Mouse (Mus musculus) MN1 (cell line): ENCODE measurements at regions not wholly inside any gene's neighbourhood (a gene's known extent, or its start where the extent isn't known, plus 50 kb on each side); places are given as distances from the start of the nearest gene placed in this dataset.
A peak's percentile ranks its signal among the peaks of the same experiment; 100 is the strongest.

Experiments
- DNase-seq: peaks from one replicate; pipeline ENCODE4 v3.0.0-alpha.2; 2016; ENCODE audit warnings: low spot score

DNA sequence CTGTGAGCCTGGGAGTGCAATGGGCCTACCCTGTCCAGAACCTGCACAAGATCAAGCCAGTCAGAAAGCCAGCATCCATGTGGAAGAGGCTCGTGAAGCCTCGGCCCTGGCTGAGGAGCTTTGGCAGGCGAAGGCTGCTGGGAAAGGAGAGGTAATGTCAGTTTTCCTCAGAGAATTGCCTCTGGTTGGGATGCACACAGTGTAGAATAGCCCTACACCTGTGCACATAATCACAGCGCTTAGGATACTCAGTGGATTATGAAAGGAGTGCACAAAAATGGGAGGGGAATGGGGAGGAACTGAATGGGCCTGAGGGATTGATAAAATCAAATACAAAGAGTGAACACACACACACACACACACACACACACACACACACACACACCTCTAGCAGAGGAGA, 319.9 kb upstream of the Sphkap start:
- DNase-seq = no peak

GRCm38 (mm10) chr1:83727215-83727614, 319.2 kb upstream of the Sphkap start:
- peak; percentile 14 for DNase-seq

DNA sequence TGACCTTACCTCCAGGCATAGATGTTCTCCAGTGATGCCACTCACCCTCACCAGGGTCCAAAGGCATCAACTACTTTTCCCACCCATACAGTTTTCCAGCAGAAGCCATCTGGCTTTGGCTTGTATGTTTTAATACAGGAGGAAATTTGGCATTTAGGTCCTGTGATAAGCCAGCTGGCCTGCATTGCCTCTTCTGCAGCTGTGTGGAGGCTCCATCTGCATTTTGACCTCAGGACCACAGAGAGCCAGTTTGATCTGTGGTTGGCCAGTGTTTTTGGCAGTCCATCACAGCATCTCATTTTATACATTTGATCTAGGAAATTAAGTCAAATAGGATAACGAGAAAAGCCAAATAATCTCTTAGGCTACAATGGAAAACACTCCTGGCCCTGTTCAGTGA, 315.1 kb upstream of the Sphkap start:
- no peak for DNase-seq

GRCm38 (mm10) chr1:83720166-83720565, 312.2 kb upstream of the Sphkap start:
- no peak for DNase-seq

DNA sequence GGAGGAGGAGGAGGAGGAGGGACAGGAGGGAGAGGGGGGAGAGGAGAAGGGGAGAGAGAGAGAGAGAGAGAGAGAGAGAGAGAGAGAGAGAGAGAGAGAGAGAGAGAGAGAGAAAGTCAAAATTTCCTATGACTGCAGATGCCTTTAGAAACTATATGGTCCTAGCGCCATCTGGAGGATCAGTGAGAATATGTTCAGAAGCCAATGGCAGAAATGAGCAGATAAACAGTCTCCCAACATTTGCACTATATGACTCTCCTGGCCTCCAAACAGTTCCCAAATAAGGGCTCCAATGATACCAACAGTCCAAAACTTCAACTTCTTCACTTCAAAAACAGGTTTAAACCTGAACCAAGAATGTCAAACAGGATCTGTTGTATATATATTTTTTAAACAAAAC, 309.1 kb upstream of the Sphkap start:
- no peak for DNase-seq

DNA sequence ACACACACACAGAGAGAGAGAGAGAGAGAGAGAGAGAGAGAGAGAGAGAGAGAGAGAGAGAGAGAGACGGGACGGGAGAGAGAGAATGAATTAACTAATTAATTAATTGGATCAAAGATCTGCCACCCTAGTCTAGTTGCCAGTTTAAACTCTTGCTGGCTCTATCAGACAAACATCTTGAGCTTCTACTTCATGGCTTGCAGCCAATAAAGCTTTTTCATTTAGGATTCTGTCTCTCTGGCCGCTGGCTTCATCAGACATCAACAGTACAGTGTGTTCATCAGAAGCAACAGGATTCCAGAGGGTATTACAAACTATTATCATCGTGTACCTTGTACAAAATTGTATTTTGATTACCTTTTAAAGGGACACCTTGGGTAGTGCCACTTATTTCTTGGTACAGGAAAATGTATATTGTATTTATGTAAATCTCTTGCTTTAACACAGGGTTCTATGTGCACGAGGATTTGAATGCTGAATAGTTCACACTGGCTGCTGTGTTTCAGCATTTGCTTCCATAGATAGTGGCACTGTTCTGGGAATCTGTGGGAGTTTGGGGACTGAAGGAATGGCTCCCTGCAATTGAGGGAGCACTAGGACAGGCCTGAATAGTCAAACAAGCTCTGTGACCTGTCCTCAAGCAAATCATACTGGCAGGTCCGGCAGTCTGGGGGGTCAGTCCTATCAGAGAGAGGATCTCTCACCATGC, 293.9 kb upstream of the Sphkap start:
- DNase-seq = no peak

DNA sequence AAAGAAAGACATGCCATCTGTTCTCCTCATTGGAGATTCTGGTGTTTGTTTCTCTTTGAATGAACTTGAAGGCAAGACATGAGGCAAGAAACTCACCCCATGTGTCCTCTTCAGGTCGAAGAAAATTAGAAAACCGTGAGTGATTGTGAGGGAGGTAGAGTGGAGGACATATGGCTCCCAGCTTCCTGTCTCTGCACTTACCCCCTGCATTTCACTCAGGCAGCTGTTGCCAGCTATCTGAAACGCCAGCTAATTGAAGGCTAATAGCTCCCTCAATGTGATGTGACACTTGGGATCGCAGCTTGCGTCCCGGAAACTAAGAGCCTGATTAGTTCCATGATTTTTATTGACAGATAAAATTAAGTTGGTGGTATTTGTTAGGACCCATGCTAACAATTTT, 289.4 kb upstream of the Sphkap start:
- DNase-seq = no peak

DNA sequence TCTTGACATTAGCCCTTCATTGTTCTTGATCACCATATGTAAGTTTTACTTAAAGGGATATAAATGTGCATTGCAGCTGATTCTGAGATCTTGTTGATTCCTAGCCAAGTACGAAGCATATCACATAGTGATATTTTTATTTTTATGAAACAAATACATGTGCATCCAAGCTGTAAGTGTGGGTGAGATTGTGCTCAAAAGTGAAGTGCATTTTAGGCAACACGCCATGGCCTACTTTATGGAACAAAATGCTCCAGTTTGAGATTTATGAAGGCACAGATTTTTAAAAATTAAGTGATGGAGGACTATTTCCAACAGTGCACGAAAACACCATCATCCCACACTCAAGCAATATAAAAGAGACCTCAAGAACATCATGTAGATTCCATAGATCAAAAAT, 277.2 kb upstream of the Sphkap start:
- no peak for DNase-seq

GRCm38 (mm10) chr1:83665326-83665725, 257.3 kb upstream of the Sphkap start:
- DNase-seq = no peak

- DNase-seq = no peak
These were observed 254.1 kb upstream of the Sphkap start for GRCm38 (mm10) chr1:83661808-83662802.

- no peak for DNase-seq
These were observed 245.7 kb upstream of the Sphkap start for GRCm38 (mm10) chr1:83653661-83654060.

DNA sequence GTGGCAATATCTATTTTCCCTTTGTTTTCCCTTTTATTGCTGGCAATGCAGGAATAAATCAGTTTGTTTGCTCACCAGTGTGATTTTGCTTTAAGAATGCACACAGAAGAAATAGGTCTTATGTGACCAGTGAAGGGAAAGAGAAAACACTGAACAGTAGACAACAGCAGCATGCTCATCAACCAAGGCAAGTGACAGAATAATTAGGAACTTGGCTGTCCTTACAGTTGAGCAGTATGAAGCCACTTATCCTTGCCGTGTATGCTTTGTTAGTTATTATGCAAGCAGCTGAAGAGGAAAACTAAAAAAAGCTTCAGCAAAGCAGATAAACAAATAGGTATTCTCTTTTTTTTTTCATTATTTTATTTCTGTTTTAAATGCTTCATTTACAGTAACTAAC, 237.6 kb upstream of the Sphkap start:
- DNase-seq = no peak

DNA sequence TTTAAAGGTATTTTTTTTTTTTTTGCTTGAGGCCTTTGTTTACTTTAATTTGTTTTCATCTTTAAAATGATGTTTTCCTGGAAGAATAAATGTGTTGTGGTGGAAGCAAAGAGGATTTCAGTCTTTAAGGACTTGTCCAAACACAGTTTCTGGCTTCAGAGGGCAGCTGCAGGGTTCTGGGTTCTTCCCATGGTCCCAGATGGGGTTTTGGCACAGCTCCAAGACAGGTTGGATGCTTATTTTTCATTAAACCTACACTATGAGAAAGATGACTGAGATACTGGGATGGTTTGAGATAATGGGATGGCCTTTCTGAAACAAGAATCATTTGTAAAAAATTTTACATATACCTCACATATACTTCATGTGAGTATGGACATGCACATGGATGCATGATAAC, 234.7 kb upstream of the Sphkap start:
- no peak for DNase-seq

GRCm38 (mm10) chr1:83636051-83636450, 228.1 kb upstream of the Sphkap start:
- no peak for DNase-seq

GRCm38 (mm10) chr1:83631798-83632197, 223.8 kb upstream of the Sphkap start:
- no peak for DNase-seq

DNA sequence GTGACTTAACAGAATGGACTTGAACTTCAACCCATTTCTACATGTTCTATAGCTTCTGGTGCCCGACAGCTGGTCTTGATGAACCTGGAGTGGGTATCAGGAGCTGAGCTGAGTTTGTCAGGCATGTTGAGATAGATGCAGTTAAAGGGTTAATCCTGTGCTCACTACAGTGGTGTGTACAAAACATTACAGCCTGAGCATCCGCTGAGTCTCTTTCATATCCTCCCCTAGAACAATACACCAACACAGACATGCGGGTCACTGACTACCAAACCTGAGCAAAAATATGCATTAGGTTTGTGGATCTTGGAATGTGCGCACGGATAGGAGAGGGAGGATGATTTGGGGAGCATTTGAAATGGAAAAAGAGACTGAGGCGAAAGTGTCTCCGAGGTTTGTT, 223.4 kb upstream of the Sphkap start:
- no peak for DNase-seq

DNA sequence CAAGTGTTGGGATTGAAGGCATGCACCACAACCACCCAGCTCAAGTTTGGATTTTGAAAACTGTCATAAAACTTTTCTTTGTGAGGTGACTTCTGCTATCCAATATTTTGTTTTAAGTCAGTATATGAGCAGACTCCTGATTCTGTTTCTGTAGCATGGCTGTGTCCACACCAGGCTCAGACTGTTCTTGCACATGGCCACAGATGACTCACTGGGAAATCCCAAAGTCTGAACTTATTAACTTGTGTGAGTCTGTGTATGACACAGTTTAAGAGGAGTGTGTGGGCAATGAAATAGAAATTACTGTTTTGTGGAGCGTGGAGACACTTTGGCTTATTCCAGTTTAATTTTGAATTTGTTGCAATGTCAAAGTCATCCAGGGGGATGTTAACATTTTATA, 179.3 kb upstream of the Sphkap start:
- DNase-seq = no peak

GRCm38 (mm10) chr1:83583041-83583440, 175.0 kb upstream of the Sphkap start:
- DNase-seq = no peak

- no peak for DNase-seq
These were observed 162.0 kb upstream of the Sphkap start for GRCm38 (mm10) chr1:83569991-83570390.

GRCm38 (mm10) chr1:83568746-83569145, 160.7 kb upstream of the Sphkap start:
- DNase-seq = no peak

GRCm38 (mm10) chr1:83551617-83552016, 143.6 kb upstream of the Sphkap start:
- DNase-seq = no peak

DNA sequence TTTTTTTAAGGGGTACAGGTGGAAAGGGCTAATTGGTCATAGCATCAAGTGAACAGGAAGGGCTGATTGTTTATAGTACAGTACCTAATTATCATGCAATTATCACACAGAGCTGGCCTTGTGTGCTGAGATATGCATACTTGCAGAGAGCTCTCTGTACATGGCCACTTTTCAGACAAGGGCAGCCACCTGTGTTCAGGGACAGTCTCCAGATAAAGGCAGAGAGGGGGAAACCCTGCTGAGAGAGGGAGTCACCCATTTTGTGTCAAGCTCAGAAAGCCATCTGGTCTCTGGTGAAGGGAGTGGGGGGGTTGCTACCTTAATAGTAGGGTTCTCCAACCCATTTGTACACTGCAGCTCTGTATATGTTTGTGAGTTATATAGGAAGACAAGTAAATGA, 127.5 kb upstream of the Sphkap start:
- DNase-seq = no peak

- DNase-seq = no peak
These were observed 119.8 kb upstream of the Sphkap start for GRCm38 (mm10) chr1:83527803-83528202.
